Mouse (Mus musculus): ENCODE measurements at regions not wholly inside any gene's neighbourhood (a gene's known extent, or its start where the extent isn't known, plus 50 kb on each side); places are given as distances from the start of the nearest gene placed in this dataset.

GRCm38 (mm10) chr5:51935391-51936354 lies 254.6 kb downstream of the Dhx15 start:
- TF ChIP-seq CTCF (IDR thresholded peaks at IDR 0.05; ENCODE audit: extremely low read depth, insufficient read depth, insufficient read length, insufficient replicate concordance) (no peak), POLR2A (IDR thresholded peaks at IDR 0.05; ENCODE audit: low read depth, low read length) (no peak)
